In the genomic region with DNA sequence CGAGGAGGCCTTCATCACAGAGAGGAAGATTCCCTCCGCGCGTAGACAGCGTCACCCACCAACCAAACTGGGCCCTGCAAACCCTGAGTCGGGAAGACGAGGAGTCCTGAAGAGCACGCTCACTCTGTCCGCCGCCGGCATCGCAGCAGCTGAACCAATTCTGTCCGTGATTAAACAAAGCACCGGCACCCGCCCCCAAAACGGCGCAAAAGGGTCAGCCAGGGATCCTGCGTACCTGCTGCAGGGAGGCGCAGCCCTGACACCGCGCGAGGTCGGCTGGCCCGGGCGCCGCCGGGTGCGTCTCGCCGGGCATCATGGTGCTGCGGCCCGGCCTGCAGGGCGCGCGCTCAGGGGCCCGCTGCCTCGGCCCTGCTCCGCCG, we compare ENCODE assay signal across 8 mouse cellular contexts. TPM values are rescaled to one million over a fixed set of nuclear protein-coding genes. Genes with fewer than 3 reads are reported as not detected.
DNase-seq lines count a peak whose midpoint lies in the region; ATAC-seq and TF ChIP-seq lines count a peak whose summit lies in the region.

A gene (minus strand): TSS at position 353 of the 380 bp plus-strand sequence.

- ATAC-seq in heart, embryonic 12.5 days (ENCODE audit: insufficient number of reproducible peaks, low FRiP score): peak; percentile 38
- peak; percentile 47 for ATAC-seq in midbrain, embryonic 16.5 days

- WGBS in embryonic facial prominence, embryonic 10.5 days: under 1% methylated on average over 39 of the region's 39 CpGs
- WGBS in heart, embryonic 12.5 days: under 1% methylated on average over 38 of the region's 39 CpGs
- WGBS in midbrain, embryonic 16.5 days: 1% methylated on average over 35 of the region's 39 CpGs

- H3K27ac ChIP-seq in embryonic facial prominence, embryonic 10.5 days (replicated peaks): peak within 1 kb of the TSS; percentile 96
- peak within 1 kb of the TSS; percentile 76 for H3K27ac ChIP-seq in heart, embryonic 12.5 days (ENCODE audit: poor library complexity, severe bottlenecking)
- peak within 1 kb of the TSS; percentile 93 for H3K27ac ChIP-seq in midbrain, embryonic 16.5 days (ENCODE audit: low read length)

- peak within 1 kb of the TSS; percentile 89 for H3K9ac ChIP-seq in heart, embryonic 12.5 days
- peak within 1 kb of the TSS; percentile 92 for H3K9ac ChIP-seq in midbrain, embryonic 16.5 days (ENCODE audit: low read depth, low read length)

- peak within 1 kb of the TSS; percentile 87 for H3K4me2 ChIP-seq in heart, embryonic 12.5 days
- peak within 1 kb of the TSS; percentile 83 for H3K4me2 ChIP-seq in midbrain, embryonic 16.5 days (ENCODE audit: low read length)

- TF ChIP-seq CTCF in E14TG2a.4 (conservative IDR thresholded peaks at IDR 0.05; ENCODE audit: low read length): no peak

- peak; percentile 54 for DNase-seq in embryo, embryonic 10 days (ENCODE audit: low spot score)
- no peak for DNase-seq in embryo, embryonic 9.5 days (ENCODE audit: extremely low spot score)
- no peak for DNase-seq in embryonic facial prominence, embryonic 10.5 days (ENCODE audit: low spot score)
- DNase-seq in left cerebral cortex, adult 9 months (ENCODE audit: low spot score in 2 of 2): peak; percentile 11 to 38
- DNase-seq in B cell, adult 2 months: no peak

- peak within 1 kb of the TSS; percentile 89 for H3K4me3 ChIP-seq in E14TG2a.4 (replicated peaks; ENCODE audit: low read length)
- H3K4me3 ChIP-seq in embryonic facial prominence, embryonic 10.5 days: peak within 1 kb of the TSS; percentile 80
- H3K4me3 ChIP-seq in heart, embryonic 12.5 days: peak within 1 kb of the TSS; percentile 92
- peak within 1 kb of the TSS; percentile 91 for H3K4me3 ChIP-seq in midbrain, embryonic 16.5 days (ENCODE audit: low read depth, low read length)

- peaks cover 3% of the 10 kb centered on the region; the same call in 1 of the 2 replicates for H3K36me3 ChIP-seq in E14TG2a.4 (ENCODE audit: insufficient read depth, low read length)
- no peaks in the 10 kb centered on the region for H3K36me3 ChIP-seq in embryonic facial prominence, embryonic 10.5 days (replicated peaks)
- H3K36me3 ChIP-seq in heart, embryonic 12.5 days: no peaks in the 10 kb centered on the region
- no peaks in the 10 kb centered on the region for H3K36me3 ChIP-seq in midbrain, embryonic 16.5 days (ENCODE audit: control insufficient read depth, insufficient read depth, low read length)

- peaks cover 47% of the 10 kb centered on the region for H3K4me1 ChIP-seq in E14TG2a.4 (replicated peaks; ENCODE audit: low read depth, low read length)
- H3K4me1 ChIP-seq in embryonic facial prominence, embryonic 10.5 days: peaks cover 23% of the 10 kb centered on the region
- H3K4me1 ChIP-seq in heart, embryonic 12.5 days (replicated peaks): peaks cover 36% of the 10 kb centered on the region
- peaks cover 26% of the 10 kb centered on the region for H3K4me1 ChIP-seq in midbrain, embryonic 16.5 days (ENCODE audit: control insufficient read depth, insufficient read depth, low read length)

- no peaks in the 10 kb centered on the region for H3K9me3 ChIP-seq in E14TG2a.4 (ENCODE audit: low read length)
- H3K9me3 ChIP-seq in embryonic facial prominence, embryonic 10.5 days: no peaks in the 10 kb centered on the region
- no peaks in the 10 kb centered on the region for H3K9me3 ChIP-seq in heart, embryonic 12.5 days (replicated peaks)
- H3K9me3 ChIP-seq in midbrain, embryonic 16.5 days (replicated peaks; ENCODE audit: control insufficient read depth, low read length, poor library complexity, severe bottlenecking): no peaks in the 10 kb centered on the region

- H3K27me3 ChIP-seq in E14TG2a.4 (ENCODE audit: insufficient read depth, low read length): no peaks in the 10 kb centered on the region
- no peaks in the 10 kb centered on the region for H3K27me3 ChIP-seq in embryonic facial prominence, embryonic 10.5 days (replicated peaks; ENCODE audit: low read depth, poor library complexity, severe bottlenecking)
- H3K27me3 ChIP-seq in heart, embryonic 12.5 days (replicated peaks): no peaks in the 10 kb centered on the region
- peaks cover 2% of the 10 kb centered on the region; the same call in 1 of the 2 replicates for H3K27me3 ChIP-seq in midbrain, embryonic 16.5 days (ENCODE audit: control insufficient read depth, insufficient read depth, low read depth, low read length)

RNA-seq across cellular contexts. Expression of the gene that starts here (rescaled TPM):
- 23.6 and 25.2 TPM in 2 replicates for polyA plus RNA-seq in embryonic facial prominence, embryonic 10.5 days (2016; fragmentation: Nextera tagmentation; extraction: Ambion mirVana)
- 19.3 and 20.1 TPM in 2 replicates for polyA plus RNA-seq in heart, embryonic 12.5 days (2016; fragmentation: Nextera tagmentation; extraction: Ambion mirVana)
- polyA plus RNA-seq in midbrain, embryonic 16.5 days (2015; fragmentation: Nextera tagmentation; extraction: Ambion mirVana): 35.1 and 38.2 TPM in 2 replicates

Comparison
In these comparisons a context has a peak if more than half of its experiments do, and no peak if none do; other contexts are left out.
1. DNase-seq: peak in embryo, embryonic 10 days (single experiment) and left cerebral cortex, adult 9 months (2 of 2); none in embryo, embryonic 9.5 days (single experiment), embryonic facial prominence, embryonic 10.5 days (single experiment) and B cell, adult 2 months (0 of 2).
2. Peak in every context shown above with its lines, with median percentiles within 50 percentile points of each other: H3K4me3 ChIP-seq and H3K27ac ChIP-seq.